Comparison of ENCODE assay signal across 20 mouse cellular contexts in the genomic region with DNA sequence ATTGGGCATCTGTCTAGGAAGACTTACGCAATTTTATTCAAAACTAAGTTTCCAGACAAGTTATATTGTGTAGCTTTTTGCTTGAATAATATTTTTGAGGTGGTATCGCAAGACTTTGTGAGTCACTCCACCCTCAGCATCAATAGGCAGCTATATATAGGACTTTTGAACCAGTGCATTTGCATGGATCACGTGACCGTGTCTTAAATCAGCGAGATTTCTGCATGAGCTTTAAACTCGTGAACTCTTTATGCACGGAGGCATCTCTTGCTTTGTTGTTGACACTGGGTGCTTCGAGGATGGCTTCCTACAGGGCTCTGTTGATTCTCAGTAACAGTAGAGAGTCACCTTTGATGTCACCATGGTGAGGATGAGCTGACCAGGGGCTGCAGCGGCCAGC.
"Had no signal": no experiment of that assay in that cellular context is flagged by ENCODE, and none has a peak within 500 bp of the region (broad histone marks: within the 10 kb centered on the region; RNA-seq: fewer than 3 reads in every experiment).

No protein-coding gene starts in this region.

- H3K27ac ChIP-seq: kidney, embryonic 15.5 days; limb, embryonic 10.5 days; limb, embryonic 13.5 days; liver, embryonic 12.5 days; liver, embryonic 15.5 days; lung, embryonic 15.5 days; midbrain, embryonic 10.5 days; midbrain, embryonic 13.5 days; neural tube, embryonic 13.5 days had no signal

- H3K4me1 ChIP-seq: liver, embryonic 12.5 days; liver, embryonic 15.5 days had no signal

- H3K36me3 ChIP-seq: kidney, embryonic 15.5 days; limb, embryonic 10.5 days; limb, embryonic 13.5 days; liver, embryonic 12.5 days; liver, embryonic 15.5 days; lung, embryonic 15.5 days; midbrain, embryonic 13.5 days; neural tube, embryonic 13.5 days had no signal

- H3K9ac ChIP-seq: kidney, embryonic 15.5 days; limb, embryonic 13.5 days; liver, embryonic 12.5 days; liver, embryonic 15.5 days; lung, embryonic 15.5 days; midbrain, embryonic 13.5 days; neural tube, embryonic 13.5 days had no signal

- ATAC-seq: liver, embryonic 12.5 days; midbrain, embryonic 13.5 days; midbrain, embryonic 16.5 days had no signal

- H3K9me3 ChIP-seq: kidney, embryonic 15.5 days; limb, embryonic 10.5 days; limb, embryonic 13.5 days; liver, embryonic 12.5 days; liver, embryonic 15.5 days; lung, embryonic 15.5 days; midbrain, embryonic 10.5 days; midbrain, embryonic 13.5 days; neural tube, embryonic 13.5 days had no signal

- H3K27me3 ChIP-seq: kidney, embryonic 15.5 days; limb, embryonic 13.5 days; liver, embryonic 12.5 days; liver, embryonic 15.5 days; lung, embryonic 15.5 days; midbrain, embryonic 13.5 days; neural tube, embryonic 13.5 days had no signal

- H3K4me3 ChIP-seq: kidney, embryonic 15.5 days; limb, embryonic 10.5 days; limb, embryonic 13.5 days; liver, embryonic 12.5 days; liver, embryonic 15.5 days; lung, embryonic 15.5 days; megakaryocyte, embryonic 14.5 days; midbrain, embryonic 10.5 days; midbrain, embryonic 13.5 days; myocyte; neural tube, embryonic 13.5 days had no signal

- DNase-seq: kidney, postnatal 10 days; kidney, postnatal 36 days; liver; lung, adult 18-20 months; lung, postnatal 10 days; lung, postnatal 36 days; thymus, adult 18-20 months; thymus, postnatal 4 days had no signal
